Mouse (Mus musculus) stomach, postnatal 0 days (tissue): ENCODE measurements around the gene Zbtb7b.

Source experiments
- CTCF ChIP-seq: IDR thresholded peaks from 2 replicates; pipeline ENCODE4 v1.5.1; 2016; ENCODE audit warnings: antibody characterized with exemption, low read depth, mild to moderate bottlenecking, moderate library complexity
- EP300 ChIP-seq: optimal IDR thresholded peaks from 2 replicates; pipeline ENCODE3; 2016; ENCODE audit warnings: antibody characterized with exemption

DNA sequence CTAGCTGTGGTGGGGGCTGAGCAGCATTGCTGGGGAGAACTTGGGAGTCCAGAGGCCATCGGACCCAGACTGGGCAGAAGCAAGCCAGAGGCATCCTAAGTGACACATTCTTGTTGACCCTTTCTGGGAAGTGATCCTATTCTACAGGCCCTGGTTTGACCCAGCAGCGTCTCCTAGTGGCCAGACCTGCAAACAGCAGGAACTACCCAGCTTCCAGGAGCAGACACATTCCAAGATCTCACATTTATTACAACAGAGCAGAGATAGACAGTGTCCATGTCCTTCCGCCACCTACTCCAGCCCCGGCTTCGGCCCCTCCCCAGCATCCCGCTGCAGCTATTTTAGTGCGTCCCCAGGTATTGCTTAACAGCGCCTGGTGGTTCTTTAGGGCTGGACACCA lies 55.2 kb downstream of the Zbtb7b start:
- TF ChIP-seq CTCF (peak; percentile 96), EP300 (no peak)
